Comparison of ENCODE assay signal across 22 mouse cellular contexts in genomic region chr5:134780963-134781362, GRCm38 (mm10). TPM values are rescaled to one million over a fixed set of nuclear protein-coding genes. Genes with fewer than 3 reads are reported as not detected.
A peak's percentile ranks its signal among the peaks of the same experiment; 100 is the strongest.
DNase-seq lines count a peak whose midpoint lies in the region; TF ChIP-seq lines count a peak whose summit lies in the region.
"Had no signal": no experiment of that assay in that cellular context is flagged by ENCODE, and none has a peak within 500 bp of the region (broad histone marks: within the 10 kb centered on the region; RNA-seq: fewer than 3 reads in every experiment).

No protein-coding gene starts in this region.

- peak; percentile 64 for TF ChIP-seq CTCF in heart, adult 2 months (IDR thresholded peaks at IDR 0.05)
- peak; percentile 31 for TF ChIP-seq CTCF in left cerebral cortex, adult 2 months (IDR thresholded peaks at IDR 0.05)
- TF ChIP-seq CTCF in MEL (IDR thresholded peaks at IDR 0.05 in 2 of 3, conservative IDR thresholded peaks at IDR 0.05 in 1 of 3; ENCODE audit: control insufficient read depth in 1 of 3, insufficient read depth in 1 of 3, low read depth in 2 of 3, low read length in 3 of 3, poor library complexity in 1 of 3, severe bottlenecking in 1 of 3): peak; percentile 36 to 50 (median 41)

- TF ChIP-seq EP300 in heart, adult 2 months (IDR thresholded peaks at IDR 0.05; ENCODE audit: insufficient read depth, low read depth, low read length): no peak
- no peak for TF ChIP-seq EP300 in MEL (IDR thresholded peaks at IDR 0.05; ENCODE audit: low read depth in 1 of 2, low read length in 2 of 2)

- peaks cover 3% of the 10 kb centered on the region for H3K4me1 ChIP-seq in heart, adult 2 months (ENCODE audit: control insufficient read depth, insufficient read depth, low read length)
- no peaks in the 10 kb centered on the region for H3K4me1 ChIP-seq in MEL (ENCODE audit: control insufficient read depth in 1 of 2, insufficient read depth in 2 of 2, low read length in 2 of 2)

- H3K9ac ChIP-seq in heart, adult 2 months (ENCODE audit: low read depth, low read length): no peak overlapping the region
- no peak overlapping the region for H3K9ac ChIP-seq in MEL (ENCODE audit: control insufficient read depth, low read depth, low read length, poor library complexity, severe bottlenecking)
- H3K9ac ChIP-seq: embryonic facial prominence, embryonic 12.5 days; forebrain, embryonic 13.5 days; hindbrain, embryonic 14.5 days; intestine, embryonic 15.5 days had no signal

- no peaks in the 10 kb centered on the region for H3K36me3 ChIP-seq in heart, adult 2 months (ENCODE audit: control insufficient read depth, insufficient read depth, low read length)
- H3K36me3 ChIP-seq in MEL (ENCODE audit: control insufficient read depth in 1 of 2, insufficient read depth in 2 of 2, low read length in 2 of 2): no peaks in the 10 kb centered on the region
- H3K36me3 ChIP-seq: embryonic facial prominence, embryonic 12.5 days; heart, embryonic 10.5 days; intestine, embryonic 15.5 days had no signal

- intact Hi-C loops in heart, adult 2 months (cut with DNase I): loop anchor here (5.0 kb wide), 1 partner anchor 121 kb away; no protein-coding TSS in a partner anchor
- intact Hi-C loops in heart, postnatal 10 days (cut with DNase I): no loop called here
- intact Hi-C loops in left cerebral cortex, adult 2 months (cut with DNase I): no loop called here
- intact Hi-C loops in left cerebral cortex, postnatal 4 days (cut with DNase I): no loop called here

- peak; percentile 27 for TF ChIP-seq RAD21 in MEL (IDR thresholded peaks at IDR 0.05; ENCODE audit: low read depth, low read length)

- no peaks in the 10 kb centered on the region for H3K79me2 ChIP-seq in heart, adult 2 months (replicated peaks; ENCODE audit: control insufficient read depth, insufficient read depth, low read length)
- no peaks in the 10 kb centered on the region for H3K79me2 ChIP-seq in MEL (ENCODE audit: control insufficient read depth, insufficient read depth, low read length, poor library complexity)

- no peaks in the 10 kb centered on the region for H3K9me3 ChIP-seq in MEL (replicated peaks; ENCODE audit: insufficient read depth, low read length)
- H3K9me3 ChIP-seq: embryonic facial prominence, embryonic 12.5 days; forebrain, embryonic 13.5 days; heart, embryonic 10.5 days; intestine, embryonic 15.5 days had no signal

- no peak overlapping the region for H3K4me3 ChIP-seq in heart, adult 2 months
- H3K4me3 ChIP-seq in left cerebral cortex, adult 2 months: no peak overlapping the region
- H3K4me3 ChIP-seq in MEL (ENCODE audit: control insufficient read depth in 1 of 2, insufficient read depth in 1 of 2, low read depth in 2 of 2, low read length in 2 of 2): no peak overlapping the region
- H3K4me3 ChIP-seq: embryonic facial prominence, embryonic 12.5 days; erythroblast, embryonic 14.5 days; forebrain, embryonic 13.5 days; heart, embryonic 10.5 days; intestine, embryonic 15.5 days had no signal

- H3K27ac ChIP-seq in heart, adult 2 months: no peak overlapping the region
- H3K27ac ChIP-seq in left cerebral cortex, adult 2 months: no peak overlapping the region
- H3K27ac ChIP-seq in MEL (ENCODE audit: control insufficient read depth, low read depth, low read length): no peak overlapping the region
- H3K27ac ChIP-seq: embryonic facial prominence, embryonic 12.5 days; forebrain, embryonic 13.5 days; heart, embryonic 10.5 days; hindbrain, embryonic 14.5 days; intestine, embryonic 15.5 days had no signal

- TF ChIP-seq POLR2A in heart, adult 2 months (IDR thresholded peaks at IDR 0.05; ENCODE audit: insufficient read depth, low read depth, low read length): no peak
- no peak for TF ChIP-seq POLR2A in MEL (IDR thresholded peaks at IDR 0.05; ENCODE audit: control insufficient read depth in 1 of 2, insufficient read depth in 1 of 2, low read depth in 1 of 2, low read length in 2 of 2, poor library complexity in 1 of 2)

- no peaks in the 10 kb centered on the region for H3K27me3 ChIP-seq in heart, adult 2 months (ENCODE audit: control insufficient read depth, insufficient read depth, low read length)
- H3K27me3 ChIP-seq in MEL (ENCODE audit: control insufficient read depth in 1 of 2, insufficient read depth in 2 of 2, low read length in 2 of 2): no peaks in the 10 kb centered on the region
- H3K27me3 ChIP-seq: embryonic facial prominence, embryonic 12.5 days; forebrain, embryonic 13.5 days; intestine, embryonic 15.5 days; Patski had no signal

- no peak for DNase-seq in heart, adult 2 months
- DNase-seq in heart, postnatal 10 days: no peak
- no peak for DNase-seq in left cerebral cortex, adult 2 months (ENCODE audit: extremely low spot score in 1 of 2, low spot score in 2 of 2)
- DNase-seq in left cerebral cortex, postnatal 4 days: no peak
- DNase-seq in 416B (ENCODE audit: low read depth): peak; percentile 28
- DNase-seq in MEL (ENCODE audit: low read depth, low spot score): peak; percentile 4
- no peak for DNase-seq in embryo, embryonic 11 days
- DNase-seq in layer of hippocampus, postnatal 10 days (ENCODE audit: low spot score in 2 of 2): no peak
- DNase-seq: adrenal gland, postnatal 36 days; cerebellum, adult 8-10 months; gastrocnemius, postnatal 36 days; kidney, postnatal 10 days; lung, postnatal 4 days; right cerebral cortex, postnatal 25 days; thymus, adult 2 months had no signal

TF ChIP-seq in MEL, 35 proteins besides CTCF, POLR2A, EP300 and RAD21:
- no peak for TF ChIP-seq HCFC1 (IDR thresholded peaks at IDR 0.05; ENCODE audit: low read depth, low read length)
- TF ChIP-seq USF1 (IDR thresholded peaks at IDR 0.05; ENCODE audit: low read depth, low read length): no peak
- peak; percentile 29; the same call in 1 of the 2 replicates for TF ChIP-seq SMC3 (IDR thresholded peaks at IDR 0.05; ENCODE audit: low read depth, low read length)
- TF ChIP-seq ETS1 (IDR thresholded peaks at IDR 0.05; ENCODE audit: low read depth, low read length): no peak
- no peak for TF ChIP-seq E2F4 (IDR thresholded peaks at IDR 0.05; ENCODE audit: borderline replicate concordance, low read depth, low read length)
- no peak for TF ChIP-seq CHD1 (IDR thresholded peaks at IDR 0.05; ENCODE audit: low read depth, low read length)
- no peak for TF ChIP-seq NELFE (IDR thresholded peaks at IDR 0.05; ENCODE audit: low read depth, low read length)

RNA-seq across cellular contexts. Expression of gene Eln, which starts 33.8 kb away (rescaled TPM):
- total RNA-seq in heart, adult 2 months (2021): 10 to 100 TPM; 33.5 to 49.9 TPM
- polyA plus RNA-seq in heart, adult 2 months (2012; rRNA removed): 124 and 131 TPM in 2 replicates
- 100 to 1,000 TPM; 610 to 981 TPM for total RNA-seq in heart, postnatal 10 days (2021)
- total RNA-seq in left cerebral cortex, adult 2 months (2021): 10 to 100 TPM; 11.3 to 11.7 TPM
- total RNA-seq in left cerebral cortex, postnatal 4 days (2021): 10 to 100 TPM; 44.9 to 47.6 TPM
- total RNA-seq in MEL (2012; rRNA removed): not detected in 2 replicates
- polyA plus RNA-seq in MEL (2012; ENCODE audit: insufficient read depth in 1 of 2, insufficient read length in 2 of 2, low read depth in 1 of 2, low replicate concordance in 2 of 2, missing spikeins in 1 of 2): not detected
- total RNA-seq in layer of hippocampus, postnatal 10 days (2021): 10 to 100 TPM; 94.0 to 99.5 TPM
- polyA plus RNA-seq: erythroblast, embryonic 14.5 days; Patski had no signal

Comparison
In these comparisons a context has a peak if more than half of its experiments do, and no peak if none do; other contexts are left out.
1. DNase-seq: peak in 416B (single experiment) and MEL (single experiment); none in heart, adult 2 months (0 of 2), heart, postnatal 10 days (0 of 2), left cerebral cortex, adult 2 months (0 of 2), left cerebral cortex, postnatal 4 days (single experiment), embryo, embryonic 11 days (single experiment) and layer of hippocampus, postnatal 10 days (0 of 2).
2. RNA of gene Eln, which starts 33.8 kb away (total RNA-seq): 610 to 981 TPM in heart, postnatal 10 days, 94.0 to 99.5 TPM in layer of hippocampus, postnatal 10 days, 33.5 to 49.9 TPM in heart, adult 2 months, 44.9 to 47.6 TPM in left cerebral cortex, postnatal 4 days and 11.3 to 11.7 TPM in left cerebral cortex, adult 2 months; not detected in MEL; every median in the first group is over 10 times any median in the second.
3. Peak in every context shown above with its lines, with median percentiles within 50 percentile points of each other: CTCF ChIP-seq.